Mouse (Mus musculus) layer of hippocampus, adult 8-10 months (tissue): ENCODE measurements at regions not wholly inside any gene's neighbourhood (a gene's known extent, or its start where the extent isn't known, plus 50 kb on each side); places are given as distances from the start of the nearest gene placed in this dataset.

Experiments used
- DNase-seq, 2 experiments: peaks; one replicate each; pipeline ENCODE4 v3.0.0; 2022; ENCODE audit warnings: low spot score in 2 of 2

- no peak for DNase-seq
Measured at GRCm38 (mm10) chr14:48942882-48943281, 123.0 kb upstream of the Ap5m1 start.

GRCm38 (mm10) chr14:48930886-48931285 is 135.0 kb upstream of the Ap5m1 start:
- no peak for DNase-seq

- no peak for DNase-seq
Measured at GRCm38 (mm10) chr14:48925870-48926269, 140.0 kb upstream of the Ap5m1 start.

GRCm38 (mm10) chr14:48909420-48909819 is 156.5 kb upstream of the Ap5m1 start:
- DNase-seq, result no peak

GRCm38 (mm10) chr14:48907991-48908698 is 157.8 kb upstream of the Ap5m1 start:
- no peak for DNase-seq

GRCm38 (mm10) chr14:48907403-48907973 is 158.4 kb upstream of the Ap5m1 start:
- DNase-seq, result no peak

GRCm38 (mm10) chr14:48906956-48907355 is 158.9 kb upstream of the Ap5m1 start:
- no peak for DNase-seq

- DNase-seq, result no peak
Measured at GRCm38 (mm10) chr14:48904576-48904975, 161.3 kb upstream of the Ap5m1 start.

GRCm38 (mm10) chr14:48903526-48903925 is 162.4 kb upstream of the Ap5m1 start:
- peak in 1 of 2 experiments; percentile 9 for DNase-seq

GRCm38 (mm10) chr14:48900201-48900600 is 165.7 kb upstream of the Ap5m1 start:
- no peak for DNase-seq

- DNase-seq, result no peak
Measured at GRCm38 (mm10) chr14:48897140-48897539, 168.8 kb upstream of the Ap5m1 start.

- no peak for DNase-seq
Measured at GRCm38 (mm10) chr14:48896235-48896634, 169.7 kb upstream of the Ap5m1 start.

- no peak for DNase-seq
Measured at GRCm38 (mm10) chr14:48891216-48891615, 174.7 kb upstream of the Ap5m1 start.

- DNase-seq, result no peak
Measured at GRCm38 (mm10) chr14:48888954-48889353, 176.9 kb upstream of the Ap5m1 start.

- DNase-seq, result no peak
Measured at GRCm38 (mm10) chr14:48880041-48880440, 185.9 kb upstream of the Ap5m1 start.

GRCm38 (mm10) chr14:48877998-48878657 is 187.8 kb upstream of the Ap5m1 start:
- no peak for DNase-seq

GRCm38 (mm10) chr14:48871313-48871712 is 194.6 kb upstream of the Ap5m1 start:
- DNase-seq, result no peak

- no peak for DNase-seq
Measured at GRCm38 (mm10) chr14:48869956-48870355, 195.9 kb upstream of the Ap5m1 start.

- DNase-seq, result no peak
Measured at GRCm38 (mm10) chr14:48855453-48855852, 181.8 kb upstream of the Otx2 start.

GRCm38 (mm10) chr14:48854188-48854924 is 180.7 kb upstream of the Otx2 start:
- no peak for DNase-seq

GRCm38 (mm10) chr14:48853479-48854187 is 180.0 kb upstream of the Otx2 start:
- no peak for DNase-seq
